Mouse (Mus musculus) urinary bladder, postnatal 14 days (tissue): Measurements from ENCODE around the gene Gramd1c.

Experiments used
- DNase-seq: peaks from one replicate; pipeline ENCODE4 v3.0.0; 2021; ENCODE audit warnings: low spot score

The Gramd1c gene

DNA sequence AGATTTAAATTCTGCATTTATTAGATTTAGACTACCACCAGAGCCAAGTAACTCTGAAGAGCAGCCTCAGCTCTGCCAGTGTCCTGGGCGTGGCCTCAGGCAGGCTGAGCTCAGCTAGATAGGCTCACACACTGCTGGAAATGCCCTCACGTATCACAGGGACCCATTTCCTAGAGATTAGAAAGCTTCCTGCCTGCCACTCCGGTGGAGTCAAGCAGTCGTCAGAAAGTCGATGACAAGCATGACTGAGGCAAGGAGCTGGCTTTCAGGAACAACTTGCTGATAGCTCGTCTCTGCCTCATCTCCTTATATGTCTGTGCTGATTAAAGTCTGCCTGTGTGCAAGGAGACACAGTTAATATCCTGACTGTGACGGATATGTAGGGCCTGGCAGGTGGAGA lies 44.8 kb downstream of the Gramd1c start:
- no peak for DNase-seq

DNA sequence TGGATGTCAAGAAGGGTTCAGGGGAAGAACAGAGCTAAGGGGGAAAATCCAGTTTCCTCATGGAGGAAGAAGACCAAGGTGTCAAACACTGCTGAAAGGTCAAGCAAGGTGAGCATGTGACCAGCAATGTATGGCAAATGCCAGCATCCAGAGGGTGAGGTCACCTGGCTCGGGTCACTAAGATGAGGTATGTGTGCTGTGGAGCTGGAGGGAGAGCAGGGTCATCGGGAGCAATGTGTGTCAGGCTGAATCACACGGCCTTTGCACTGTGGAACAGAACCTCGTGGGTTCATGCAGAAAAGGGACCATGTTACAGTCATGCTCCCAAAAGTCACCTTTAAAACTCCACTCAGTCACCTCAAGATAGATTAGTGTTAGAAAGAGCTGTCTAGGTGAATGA lies 45.4 kb downstream of the Gramd1c start:
- DNase-seq = no peak

DNA sequence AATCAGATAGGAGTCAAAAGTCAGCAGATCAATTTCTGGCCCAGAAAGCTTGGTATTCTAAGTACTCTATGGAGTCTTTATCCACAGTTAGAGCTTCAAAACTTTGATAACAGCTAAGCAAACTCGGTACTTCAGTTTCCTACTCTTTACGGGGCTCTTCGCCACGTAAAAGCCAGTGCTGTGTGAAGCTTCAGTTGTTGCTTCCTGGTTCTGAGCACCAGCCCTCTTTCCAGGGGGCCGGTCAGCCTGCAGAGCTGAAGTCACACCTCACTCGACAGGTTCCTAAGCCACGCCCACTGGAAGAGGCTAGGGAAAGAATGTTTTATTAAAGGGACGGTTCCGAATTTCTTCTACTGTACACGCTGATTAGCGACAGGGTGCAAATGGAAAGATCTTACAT lies 47.0 kb downstream of the Gramd1c start:
- DNase-seq = peak; percentile 84

DNA sequence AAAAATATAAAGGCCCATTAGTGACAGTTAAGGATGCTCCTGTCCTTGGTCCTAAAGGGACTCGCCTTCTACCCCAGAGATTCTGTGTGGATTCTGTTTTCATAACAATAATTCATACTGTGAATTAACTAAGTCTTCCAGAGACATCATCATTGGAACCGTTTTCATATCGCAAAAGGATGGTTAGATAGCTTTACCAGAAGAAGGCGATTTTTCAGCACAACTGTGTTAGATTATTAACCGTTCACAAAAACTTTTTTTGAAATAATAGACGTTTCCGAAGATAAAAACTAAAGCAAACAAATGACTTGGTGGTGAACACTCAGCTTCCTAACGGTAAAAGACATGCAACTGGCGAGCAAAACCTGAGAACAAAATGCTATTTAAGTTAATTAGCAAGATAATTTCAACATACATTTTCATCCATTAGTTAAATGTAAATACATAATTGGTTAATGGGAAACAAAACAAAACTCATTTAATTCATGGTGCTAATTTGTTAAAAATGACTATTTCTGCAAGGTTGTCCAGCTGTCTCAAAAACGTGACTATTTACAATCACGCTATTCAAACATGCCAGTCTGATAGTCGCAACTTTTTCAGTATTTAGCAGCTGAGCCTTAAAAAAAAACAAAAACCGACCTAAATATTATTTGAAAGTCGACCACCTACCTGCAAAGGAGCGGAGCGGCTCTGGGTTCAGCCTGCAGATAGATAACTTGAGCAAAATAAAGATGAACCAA lies 47.6 kb downstream of the Gramd1c start:
- no peak for DNase-seq

DNA sequence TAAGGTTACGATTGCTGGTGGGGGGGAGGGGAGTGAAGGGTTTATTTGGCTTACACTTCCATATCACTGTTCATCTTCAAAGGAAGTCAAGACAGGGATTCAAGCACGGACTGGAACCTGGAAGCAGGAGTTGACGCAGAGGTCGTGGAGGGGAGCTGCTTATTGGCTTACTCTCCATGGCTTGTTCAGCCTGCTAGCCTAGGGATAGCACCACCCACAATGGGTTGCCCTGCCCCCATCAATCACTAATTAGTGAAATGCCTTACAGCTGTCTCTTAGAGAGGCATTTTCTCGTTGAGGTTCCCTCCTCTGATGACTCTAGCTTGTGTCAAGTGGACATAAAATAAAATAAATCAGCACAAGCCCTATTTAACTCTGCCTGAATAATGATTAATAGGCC lies 52.1 kb downstream of the Gramd1c start:
- no peak for DNase-seq

DNA sequence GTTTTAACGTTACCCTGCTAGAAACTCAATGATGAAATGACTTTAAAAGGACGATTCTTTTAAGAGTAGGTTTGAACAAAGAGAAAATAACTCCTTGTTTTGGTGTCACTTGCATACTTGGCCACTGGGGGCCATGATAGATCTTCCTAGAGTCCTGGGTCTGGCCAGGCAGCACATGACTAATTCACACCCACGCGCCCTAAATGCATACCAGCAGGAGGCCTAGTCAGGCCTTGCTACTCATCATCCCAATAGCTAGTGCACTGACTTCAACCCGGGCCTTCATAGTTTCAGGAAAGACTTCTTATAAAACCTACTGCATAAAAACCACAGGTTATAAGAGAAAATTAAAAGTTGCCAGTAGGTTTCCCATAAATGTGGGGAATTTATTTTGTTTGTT lies 61.1 kb downstream of the Gramd1c start:
- DNase-seq = no peak

DNA sequence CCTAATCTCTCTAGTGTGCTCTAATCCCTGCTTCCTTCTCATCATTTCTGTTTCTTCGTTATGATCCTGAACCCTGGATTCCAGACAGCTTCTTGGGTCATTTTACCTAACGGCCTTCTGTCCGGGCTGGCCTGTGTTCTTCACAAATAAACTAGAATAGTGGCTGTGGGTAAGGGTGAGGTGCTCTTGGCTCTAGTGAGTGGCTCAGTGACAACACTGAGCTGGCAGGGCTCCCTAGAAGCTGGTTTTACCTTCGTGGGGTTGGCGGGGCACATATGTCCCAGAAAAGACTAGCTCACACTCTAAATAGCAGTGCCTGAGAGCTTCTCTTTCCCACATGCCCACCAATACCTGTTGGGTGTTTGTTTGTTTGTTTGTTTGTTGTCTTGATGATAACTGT lies 63.6 kb downstream of the Gramd1c start:
- no peak for DNase-seq

DNA sequence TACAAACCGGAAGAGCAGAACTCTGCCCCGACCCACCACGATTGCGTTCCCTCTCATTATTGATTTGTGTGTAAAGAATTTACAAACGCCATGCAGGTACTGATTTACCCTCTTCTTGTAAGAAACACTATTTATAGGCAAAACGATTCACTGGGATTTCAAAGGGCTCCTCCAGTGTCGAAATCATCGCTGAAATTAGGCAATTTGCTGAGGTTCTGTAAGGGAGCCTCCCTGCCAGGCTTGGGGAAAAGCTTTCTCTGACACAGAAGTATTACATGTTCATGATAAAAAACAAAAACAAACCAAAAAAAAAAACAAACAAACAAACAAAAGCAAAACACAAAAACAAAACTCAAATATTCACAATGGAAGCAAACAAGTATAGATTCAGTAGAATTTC lies 64.0 kb downstream of the Gramd1c start:
- DNase-seq = no peak

DNA sequence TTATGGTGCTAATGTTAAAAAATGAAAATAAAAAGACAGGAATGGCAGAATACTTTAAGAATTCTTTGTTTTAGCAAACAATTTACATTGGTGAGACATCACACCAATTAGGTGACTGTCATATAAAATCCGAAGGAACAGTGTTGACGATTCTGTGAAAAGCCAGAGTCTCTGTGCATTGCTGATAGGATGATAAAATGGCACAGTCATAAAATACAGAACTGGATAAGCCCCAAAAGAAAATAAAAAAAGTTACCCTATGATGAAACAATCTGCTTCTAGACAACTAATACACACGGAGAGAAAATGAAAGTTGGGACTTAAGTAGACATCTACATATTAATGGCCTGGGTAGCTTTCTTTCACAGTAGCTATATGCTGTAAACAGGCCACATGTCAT lies 68.5 kb downstream of the Gramd1c start:
- no peak for DNase-seq

DNA sequence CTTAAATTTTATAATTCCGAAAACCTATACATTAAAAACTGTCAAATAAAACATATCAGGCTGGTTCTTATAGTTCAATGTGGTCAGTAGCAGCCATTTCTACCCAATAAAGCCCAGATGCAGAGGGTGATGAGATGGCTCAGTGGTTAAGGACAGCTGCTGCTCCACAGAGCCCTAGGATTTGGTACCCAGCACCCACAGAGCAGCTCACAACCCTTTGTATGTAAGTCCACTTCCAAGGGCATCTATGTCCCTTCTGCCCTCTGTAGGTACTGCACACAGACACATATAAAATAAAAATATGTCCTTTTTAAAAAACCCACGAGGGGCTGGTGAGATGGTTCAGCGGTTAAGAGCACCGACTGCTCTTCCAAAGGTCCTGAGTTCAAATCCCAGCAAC lies 76.8 kb downstream of the Gramd1c start:
- no peak for DNase-seq

DNA sequence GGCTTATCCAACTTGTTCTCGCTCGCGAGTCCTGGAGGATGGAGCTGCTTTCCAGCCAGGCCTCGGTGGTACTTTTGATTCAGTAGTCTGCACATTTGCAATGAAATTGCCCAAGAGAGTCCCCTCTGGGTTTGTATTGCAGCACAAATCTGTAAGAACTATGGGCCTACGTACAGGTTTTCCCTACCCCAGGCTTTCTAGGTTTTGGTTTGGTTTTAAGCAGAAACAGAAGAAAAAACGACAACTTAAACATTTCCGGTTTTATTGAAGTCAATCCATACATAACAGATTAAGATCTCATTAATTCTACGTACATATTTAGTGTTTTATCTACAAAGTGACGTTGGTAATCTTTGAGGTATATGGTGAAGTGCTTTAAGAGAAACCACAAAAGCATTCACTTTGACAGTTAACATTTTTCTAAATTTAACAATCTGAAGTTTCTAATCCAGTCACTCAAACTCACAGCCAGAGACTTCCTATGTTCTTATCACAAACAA lies 83.0 kb downstream of the Gramd1c start:
- DNase-seq = no peak

DNA sequence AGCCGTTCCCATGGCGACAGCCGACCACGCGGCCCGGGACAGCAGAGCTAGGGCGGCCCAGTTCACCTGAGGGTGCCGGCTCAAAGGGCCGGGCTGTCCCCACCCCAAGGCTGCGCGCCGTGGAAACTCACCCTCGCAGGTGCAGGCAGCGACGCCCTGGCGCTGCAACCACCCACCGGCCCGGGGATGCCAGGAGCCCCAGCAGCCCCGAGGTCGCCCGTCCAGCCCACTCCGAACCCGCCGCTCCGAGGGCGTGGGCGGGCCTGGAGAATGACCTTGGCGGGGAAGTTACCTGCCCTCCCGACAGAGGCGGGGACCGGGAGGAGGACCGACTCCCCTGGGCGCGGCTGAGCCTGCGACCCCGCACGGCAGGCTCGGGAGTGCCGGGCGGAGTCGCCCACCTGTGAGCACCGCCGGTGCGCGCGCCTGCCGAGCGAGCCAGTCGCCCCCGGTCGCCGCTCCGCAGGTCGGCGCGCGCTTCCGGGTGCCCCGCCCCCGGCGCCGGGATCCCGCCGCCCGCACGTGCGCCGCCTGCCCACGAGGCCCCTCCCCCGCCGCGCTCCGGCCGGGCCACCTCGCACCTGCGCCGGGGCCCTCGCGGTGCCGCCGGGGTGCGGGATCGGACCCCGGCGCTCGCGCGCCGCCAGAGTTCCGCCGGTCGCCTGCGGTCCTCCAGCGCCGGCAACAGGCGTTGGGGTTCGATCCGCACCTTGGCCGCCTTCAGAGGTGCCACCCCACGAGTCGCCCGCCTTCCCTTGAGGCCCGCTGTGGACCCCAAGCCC lies 83.6 kb downstream of the Gramd1c start, which contains the start of gene Zdhhc23:
TSS of gene Zdhhc23 (minus strand) at position 464 of the 782 bp plus-strand sequence.
- peak; percentile 40 for DNase-seq

DNA sequence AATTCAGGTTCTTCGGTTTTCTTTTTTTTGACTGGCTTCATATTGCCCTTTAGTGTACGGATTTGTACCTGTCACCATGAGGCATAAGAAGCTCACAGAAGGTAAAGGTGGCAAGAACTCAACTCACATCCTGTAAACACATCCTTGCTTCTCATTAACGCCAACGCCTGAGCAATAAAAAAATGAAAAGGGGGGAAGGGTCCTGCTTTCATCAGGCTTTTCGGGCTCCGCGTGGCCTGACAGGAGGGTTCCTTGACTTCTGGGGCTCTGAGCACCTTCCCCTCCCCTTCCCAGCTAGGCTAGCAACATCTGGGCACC lies 84.2 kb downstream of the Gramd1c start:
- no peak for DNase-seq

DNA sequence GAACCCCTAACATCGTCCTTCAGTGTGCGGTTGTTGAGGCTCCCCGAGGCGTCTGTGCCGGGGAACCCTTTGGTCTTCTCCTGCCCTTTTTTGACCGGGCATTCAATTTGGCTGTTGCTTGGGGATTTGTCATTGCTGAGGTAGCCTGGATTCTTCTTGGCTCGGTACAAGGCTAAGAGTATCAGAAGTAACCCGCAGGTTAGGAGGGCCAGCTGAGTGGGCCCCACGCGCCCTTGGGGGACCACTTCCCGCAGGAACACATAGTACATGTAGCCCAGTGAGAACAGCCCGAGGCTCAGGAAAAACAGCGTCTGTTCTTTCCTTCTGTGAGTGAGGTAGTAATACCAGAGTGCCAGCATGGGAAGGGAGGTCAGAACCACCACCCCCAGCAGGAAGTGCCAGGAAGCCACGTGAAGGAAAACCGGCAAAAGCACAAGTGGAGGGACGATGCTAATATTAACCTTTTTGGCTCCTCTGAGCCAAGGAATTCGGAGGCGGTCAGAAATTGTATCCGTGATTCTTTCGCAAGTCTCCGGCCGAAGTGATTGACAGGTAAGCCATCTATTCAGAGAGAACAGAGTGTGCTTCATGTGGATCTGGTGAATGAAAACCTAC lies 89.4 kb downstream of the Gramd1c start:
- DNase-seq = no peak

DNA sequence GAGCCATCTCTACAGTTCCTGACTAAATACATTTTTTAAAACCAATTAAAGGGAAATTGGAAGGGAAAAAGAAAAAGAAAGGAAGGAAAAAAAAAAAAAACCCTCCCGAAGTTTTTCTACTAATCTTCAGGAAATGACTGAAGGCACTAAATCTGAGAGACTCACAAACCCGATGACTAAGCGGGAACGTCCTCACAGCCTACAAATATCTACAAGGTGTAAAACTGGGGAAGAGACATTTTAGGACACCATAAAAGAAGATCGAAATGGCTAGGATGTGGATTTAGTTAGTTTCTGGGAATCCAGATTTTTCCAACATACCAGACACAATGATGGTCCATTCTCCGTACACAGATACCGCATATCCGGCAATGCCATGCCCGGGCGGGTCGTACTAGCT lies 90.0 kb downstream of the Gramd1c start:
- DNase-seq = no peak

DNA sequence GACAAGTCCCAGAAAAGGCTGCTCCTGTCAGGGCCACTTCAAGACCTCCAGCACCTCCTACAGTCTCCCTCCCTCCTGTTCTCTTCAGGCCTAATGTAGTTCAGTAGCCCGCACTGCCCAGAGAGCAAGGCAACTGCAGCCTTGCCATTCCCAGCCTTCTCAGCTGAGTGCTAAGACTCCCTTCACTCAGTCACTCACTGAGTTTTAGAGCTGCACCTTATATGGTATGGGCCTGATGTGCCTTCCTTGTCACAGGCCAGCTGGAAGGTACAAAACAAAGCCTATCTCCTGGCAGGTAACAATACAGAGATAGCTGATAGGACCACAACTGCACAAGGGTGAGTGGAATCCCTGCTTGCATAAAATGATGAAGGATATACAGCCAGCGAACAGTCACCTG lies 90.8 kb downstream of the Gramd1c start:
- no peak for DNase-seq

DNA sequence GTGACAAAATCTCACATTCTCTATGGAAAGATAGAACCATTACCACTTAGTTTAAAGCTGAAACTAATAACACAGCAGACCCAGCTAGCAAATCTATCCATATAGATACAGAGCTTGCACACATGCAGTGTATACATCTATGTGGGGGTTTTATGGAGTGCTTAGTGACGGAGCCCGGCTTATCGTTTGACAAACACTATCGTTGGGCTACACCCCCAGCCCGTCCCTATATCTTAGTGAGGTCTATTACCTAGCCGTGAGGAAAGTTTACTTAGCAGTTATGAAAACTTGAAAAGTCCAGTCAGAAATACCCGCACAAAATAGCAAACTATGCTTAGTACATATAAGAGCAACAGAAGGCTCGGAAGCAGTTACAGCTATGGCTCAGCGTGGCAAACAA lies 91.4 kb downstream of the Gramd1c start:
- no peak for DNase-seq

DNA sequence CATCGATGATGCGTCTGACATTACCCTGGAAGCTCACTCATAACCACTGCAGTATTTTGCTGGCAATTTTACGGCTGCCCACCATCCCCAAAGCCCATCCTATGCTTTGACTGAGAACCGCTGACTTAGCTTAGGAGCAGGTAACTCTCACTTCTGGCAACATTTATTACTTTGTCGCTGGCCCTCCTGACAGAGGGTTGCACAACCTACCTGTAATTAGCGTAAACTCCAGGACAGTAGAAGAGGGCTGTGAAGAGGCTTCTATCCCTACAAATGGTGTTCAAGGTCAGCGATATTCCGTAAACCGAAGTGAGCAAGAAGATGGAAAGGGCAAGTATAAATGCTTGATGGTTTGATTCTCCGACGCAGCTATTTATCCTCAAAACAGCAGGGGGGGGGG lies 92.0 kb downstream of the Gramd1c start:
- no peak for DNase-seq

DNA sequence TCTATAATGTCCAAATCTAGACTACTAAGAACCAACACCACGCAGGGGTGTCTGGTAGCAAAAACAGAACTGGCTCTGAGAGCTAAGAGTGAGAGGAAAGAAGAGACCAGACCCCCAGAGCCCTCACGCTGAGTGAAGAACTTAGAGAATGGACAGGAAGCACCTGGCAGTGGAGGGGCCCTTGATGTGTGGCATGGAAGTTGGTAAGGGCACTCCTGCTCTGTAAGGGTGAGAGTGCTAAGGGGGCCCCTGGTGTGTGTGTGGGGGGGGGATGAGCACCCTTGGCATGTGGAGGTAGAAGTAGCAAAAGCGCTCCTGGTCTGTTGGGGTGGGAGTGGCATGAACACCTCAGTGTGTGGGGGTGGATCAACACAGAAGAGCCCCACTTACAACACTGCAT lies 92.7 kb downstream of the Gramd1c start:
- no peak for DNase-seq

DNA sequence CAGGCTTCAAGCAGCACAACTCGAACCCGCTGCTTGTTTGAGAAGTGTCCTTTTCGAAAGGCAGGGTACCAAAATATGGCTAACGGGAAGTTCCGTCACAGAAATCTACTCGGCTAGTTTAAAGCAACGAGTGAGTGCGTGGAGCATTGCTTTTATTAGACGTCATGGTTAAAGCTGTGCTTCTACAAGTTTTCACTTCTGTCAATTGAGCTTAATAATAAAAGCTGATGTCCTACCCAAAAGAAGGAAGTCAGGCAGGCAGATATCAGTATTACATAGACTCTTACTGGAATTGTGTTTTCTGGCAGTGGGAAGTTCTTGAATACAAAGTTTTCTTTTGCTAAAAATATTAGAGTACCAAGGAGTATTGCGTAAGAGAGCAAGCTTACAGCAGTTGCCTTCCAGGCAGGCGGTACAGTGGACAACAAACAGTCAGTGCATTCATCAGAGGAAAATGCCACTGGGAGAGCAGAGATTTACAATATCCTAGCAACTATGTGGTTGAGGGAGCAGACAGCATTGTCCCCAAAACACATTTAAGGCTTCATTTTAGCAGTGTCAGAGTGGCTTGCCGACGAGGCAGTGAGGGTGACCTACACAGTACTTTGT lies 97.3 kb downstream of the Gramd1c start:
- DNase-seq = no peak

DNA sequence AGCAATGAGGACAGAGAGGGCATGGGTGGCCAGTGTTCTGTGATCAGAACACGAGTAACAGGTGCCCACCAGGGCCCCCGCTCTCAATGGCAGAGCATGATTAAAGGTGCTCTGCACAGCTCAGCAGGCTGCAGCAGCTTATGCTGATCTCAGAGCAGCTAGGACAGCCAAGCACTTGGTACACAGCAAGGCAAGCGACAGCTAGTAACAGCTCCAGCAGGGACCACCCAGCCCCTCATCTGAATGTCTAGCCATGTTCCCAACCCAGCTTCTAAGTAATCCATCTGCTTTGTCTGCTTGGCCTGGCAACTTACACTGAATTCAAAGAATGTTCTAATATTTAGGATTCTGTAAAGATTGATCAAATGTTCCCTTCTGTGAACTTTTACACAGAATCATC lies 99.4 kb downstream of the Gramd1c start:
- no peak for DNase-seq

DNA sequence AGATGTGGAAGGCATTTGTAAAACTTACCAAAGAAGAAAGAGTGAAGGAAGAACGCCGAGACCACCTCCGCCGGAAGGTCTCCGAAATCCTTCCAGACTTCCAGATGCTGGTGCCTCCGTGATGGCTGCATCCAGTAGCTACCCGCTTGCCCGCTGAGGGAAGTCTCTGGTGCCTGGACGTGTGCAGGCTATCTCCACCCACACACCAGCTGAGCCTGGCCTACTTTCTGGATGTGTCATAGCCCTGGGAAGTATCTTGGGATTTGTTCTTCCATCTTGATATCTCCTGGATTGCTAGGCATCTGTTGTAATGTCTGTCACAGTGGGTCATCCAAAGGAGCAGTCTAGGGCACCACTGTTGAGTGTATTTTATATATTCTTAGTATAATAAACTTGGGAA lies 99.9 kb downstream of the Gramd1c start:
- no peak for DNase-seq

DNA sequence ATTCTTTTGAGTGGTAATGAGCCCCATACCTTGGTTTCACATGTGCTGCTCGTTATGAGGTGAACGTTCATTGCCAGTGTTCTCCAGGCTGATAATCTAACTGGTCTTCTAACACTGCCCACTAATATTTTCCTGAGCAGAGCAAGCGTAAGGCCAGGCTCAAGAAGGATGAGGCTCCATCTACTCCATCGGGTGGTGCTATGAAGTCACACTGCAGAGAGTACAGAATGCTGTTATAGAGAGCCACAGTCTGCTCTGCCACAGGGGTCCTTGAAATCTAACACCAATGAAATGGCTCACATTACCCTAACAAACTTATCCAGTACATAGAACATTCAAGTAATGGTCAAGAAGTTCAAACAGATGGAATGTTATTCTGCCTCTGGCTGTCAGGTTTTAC lies 105.1 kb downstream of the Gramd1c start:
- no peak for DNase-seq
